Mouse (Mus musculus): ENCODE results near the gene Rbm46.

Gene Rbm46

GRCm38 (mm10) chr3:82876372-82876739, at the start of gene Rbm46:
Gene Rbm46 (minus strand): TSS chr3:82876483.
- DNase-seq, result peak; percentile 78 to 80

DNA sequence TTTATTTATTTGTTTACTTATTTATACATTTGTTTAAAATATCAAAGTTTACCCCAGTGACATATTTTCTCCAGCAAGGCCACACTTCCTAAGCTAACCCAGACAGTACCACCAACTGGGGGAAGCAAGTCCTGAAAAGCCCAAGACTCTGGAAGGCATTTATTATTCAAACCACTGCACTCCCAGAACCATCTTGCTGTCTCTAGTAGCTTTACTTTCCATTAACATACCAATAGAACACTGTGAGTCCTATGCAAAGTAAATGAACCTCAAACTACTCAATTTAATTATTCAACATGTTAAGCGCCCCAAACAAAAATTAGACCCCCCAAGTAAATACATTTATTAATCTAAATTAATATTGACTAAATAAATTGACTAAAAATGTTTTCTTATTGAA, 39.3 kb upstream of the Rbm46 start:
- no peak for DNase-seq

- DNase-seq, result no peak
Measured at GRCm38 (mm10) chr3:82908671-82909070, 32.4 kb upstream of the Rbm46 start.

DNA sequence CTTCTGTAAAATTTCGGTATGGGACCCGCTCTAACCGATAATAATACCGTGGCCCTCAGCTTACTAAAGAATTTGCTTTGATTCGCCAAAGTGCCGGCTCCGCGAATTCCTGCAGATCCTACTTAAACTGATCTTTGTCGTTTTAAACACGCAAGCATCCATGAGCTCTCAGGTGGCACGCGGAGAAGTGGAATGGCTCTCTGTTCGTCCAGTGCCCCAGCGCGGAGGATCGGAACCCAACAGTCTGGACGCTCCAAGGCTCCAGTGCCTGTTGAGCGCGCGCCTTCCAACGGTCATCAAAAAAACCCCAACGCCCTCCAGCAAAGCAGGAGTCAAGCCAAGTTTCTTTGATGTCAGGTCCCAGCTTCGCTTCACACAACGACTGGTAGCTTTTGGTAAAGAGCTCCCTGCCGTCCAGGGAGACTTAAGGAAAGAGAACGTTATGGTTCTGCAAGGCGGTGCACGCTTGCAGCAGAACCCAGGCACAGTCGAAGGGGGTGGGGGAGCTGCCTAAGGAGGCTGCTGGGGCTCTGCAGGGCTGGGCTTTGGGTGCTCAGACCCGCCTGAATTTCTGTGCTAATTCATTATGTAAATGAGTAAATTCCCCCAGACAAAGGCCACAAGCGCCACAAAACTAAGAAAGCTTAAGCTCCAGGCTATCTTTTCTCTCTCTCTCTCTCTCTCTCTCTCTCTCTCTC, 28.1 kb upstream of the Rbm46 start:
- no peak for DNase-seq

GRCm38 (mm10) chr3:82903613-82904205, 27.4 kb upstream of the Rbm46 start, which contains the start of gene Lrat:
Gene Lrat (minus strand): TSS chr3:82903973.
- peak; percentile 53 to 61 for DNase-seq

DNA sequence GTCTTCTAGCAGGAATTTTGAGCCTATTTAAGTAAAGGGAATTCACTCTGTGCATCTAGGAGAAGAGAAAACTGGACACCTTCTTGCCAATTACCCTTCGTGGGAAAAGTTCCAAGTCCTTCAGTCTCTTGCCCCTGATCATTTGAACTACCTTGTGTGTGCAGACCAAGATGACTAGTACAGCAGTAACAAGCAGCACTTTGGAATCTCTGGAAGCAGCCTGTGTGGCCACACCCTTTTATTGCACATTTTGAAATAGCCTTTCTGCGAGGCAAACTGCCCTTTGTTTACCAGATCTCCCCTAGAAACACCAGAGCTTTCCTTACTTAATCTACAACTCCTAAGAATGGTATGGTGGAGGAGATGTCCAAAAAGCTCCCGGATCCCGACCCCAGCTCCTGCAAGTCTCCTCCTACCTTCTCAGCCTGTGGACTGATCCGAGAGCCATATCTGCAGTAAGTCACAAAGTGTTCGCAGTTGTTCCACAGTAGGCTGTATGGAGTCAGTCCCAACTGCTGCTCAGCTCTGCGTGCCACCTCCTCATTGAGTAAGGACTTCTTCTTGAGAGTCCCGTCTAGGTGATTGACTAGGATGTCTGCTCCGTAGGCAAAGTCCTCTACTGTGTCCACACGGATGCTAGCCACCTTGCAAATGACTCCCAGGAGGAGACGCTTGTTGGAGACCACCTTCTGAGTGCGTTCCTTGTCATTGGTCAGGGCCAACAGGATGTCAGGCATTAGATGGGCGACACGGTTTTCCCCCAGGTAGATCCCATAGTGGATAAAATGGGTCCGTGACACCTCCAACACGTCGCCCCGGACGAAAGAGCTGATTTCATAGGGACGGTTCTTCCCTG, 26.7 kb upstream of the Rbm46 start:
- peak in 1 of 2 experiments; percentile 1 for DNase-seq

- DNase-seq, result no peak
Measured at GRCm38 (mm10) chr3:82888842-82889241, 12.6 kb upstream of the Rbm46 start.

DNA sequence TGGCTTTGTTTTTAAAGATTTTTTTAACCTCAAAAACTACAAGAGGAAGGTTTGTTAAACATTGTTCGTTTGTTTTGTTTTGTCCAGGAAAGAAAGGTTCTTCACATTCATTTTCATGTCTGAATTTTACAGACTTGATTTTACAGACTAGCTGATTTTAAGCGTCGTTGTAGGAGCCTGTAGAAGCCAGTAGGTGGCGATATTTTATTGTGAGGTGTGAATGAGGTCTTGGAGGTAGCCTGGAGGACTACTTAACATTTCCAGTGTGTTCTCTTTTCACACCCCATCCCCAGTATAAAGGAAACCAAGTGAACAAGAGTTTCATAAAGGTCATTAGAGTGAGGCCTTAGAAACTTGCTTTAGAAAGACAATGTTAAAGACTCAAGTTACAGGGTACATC, 975 bp upstream of the Rbm46 start:
- peak in 1 of 2 experiments; percentile 23 for DNase-seq

DNA sequence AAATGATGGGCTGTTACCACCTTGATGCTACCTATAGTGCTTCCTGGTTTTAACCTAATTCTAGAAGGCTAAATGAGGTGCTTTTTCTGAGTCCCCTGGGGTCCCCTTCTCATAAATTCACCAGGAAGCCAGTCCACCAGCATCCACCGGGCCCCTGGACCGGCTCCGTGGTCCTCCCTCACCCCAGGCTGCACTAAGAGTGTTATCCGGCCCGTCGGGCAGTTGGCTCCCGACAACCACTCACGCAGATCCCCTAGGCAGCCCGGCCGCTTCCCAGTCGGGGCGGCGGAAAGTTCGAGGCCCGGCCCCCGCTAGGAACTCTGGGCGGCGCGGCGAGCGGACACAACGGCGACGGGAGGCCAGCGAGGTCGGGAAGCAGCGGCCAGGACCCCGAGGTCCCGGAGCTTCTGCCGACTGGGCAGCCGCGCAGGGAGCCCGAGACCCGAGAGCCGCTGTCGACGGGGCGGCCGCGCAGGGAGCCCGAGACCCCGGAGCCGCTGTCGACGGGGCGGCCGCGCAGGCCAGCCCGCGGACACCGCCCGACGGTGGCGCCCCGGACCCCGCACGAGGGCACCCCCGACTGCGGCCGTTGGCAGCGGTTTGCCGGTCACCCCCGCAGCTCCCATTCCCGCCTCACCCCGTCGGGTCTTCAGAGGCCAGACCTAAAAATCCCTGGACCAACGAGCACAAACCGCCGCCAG, 462 bp downstream of the Rbm46 start:
- no peak for DNase-seq

DNA sequence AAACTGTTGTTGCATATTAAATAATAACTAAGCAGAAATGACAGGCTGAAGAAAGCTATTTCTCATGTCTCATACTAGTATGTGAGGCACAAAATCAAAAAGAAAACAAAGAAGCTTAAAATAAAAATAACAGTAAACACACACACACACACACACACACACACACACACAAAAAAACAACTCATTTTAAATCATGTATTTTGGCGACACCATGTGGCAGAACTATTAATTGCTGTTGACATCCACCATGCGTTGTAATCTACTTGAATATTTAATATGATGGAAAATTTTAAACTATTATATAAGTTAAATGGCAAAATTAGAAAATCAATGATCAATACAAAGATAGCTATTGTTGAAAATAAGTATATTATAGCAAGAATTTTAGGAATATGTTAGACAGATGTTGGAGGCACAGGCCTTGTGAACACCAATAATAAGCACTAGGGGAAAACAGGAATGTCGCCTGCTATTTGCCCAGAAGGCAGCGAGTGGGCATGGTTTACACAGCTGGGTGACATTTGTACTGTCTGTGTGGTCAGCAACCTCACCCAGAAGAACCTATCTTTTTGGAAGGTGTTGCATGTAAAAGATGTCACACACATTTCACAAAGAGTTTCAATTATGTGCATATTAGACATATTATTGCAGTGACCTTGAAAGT, 18.7 kb downstream of the Rbm46 start:
- no peak for DNase-seq

GRCm38 (mm10) chr3:82825165-82825564, 51.1 kb downstream of the Rbm46 start:
- DNase-seq, result no peak

DNA sequence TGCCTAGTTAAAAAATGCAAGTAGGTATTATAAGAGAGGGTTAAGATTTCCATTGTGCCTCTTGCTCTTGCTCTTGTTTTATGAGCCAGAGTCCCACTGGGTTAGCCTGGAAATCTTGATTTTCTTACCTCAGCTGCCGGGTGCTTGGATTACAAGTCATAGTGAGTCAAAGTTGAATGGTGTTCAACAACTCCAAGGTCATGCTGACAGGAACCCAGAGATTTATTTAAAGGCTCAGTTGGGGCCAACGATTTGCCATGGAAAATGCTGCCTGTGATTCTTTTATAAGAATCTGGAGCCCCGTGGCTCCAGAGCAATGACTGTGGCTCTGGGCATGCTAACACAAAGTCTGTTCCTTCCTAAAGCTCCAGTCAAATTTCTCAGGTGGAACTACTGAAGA, 64.4 kb downstream of the Rbm46 start:
- no peak for DNase-seq

DNA sequence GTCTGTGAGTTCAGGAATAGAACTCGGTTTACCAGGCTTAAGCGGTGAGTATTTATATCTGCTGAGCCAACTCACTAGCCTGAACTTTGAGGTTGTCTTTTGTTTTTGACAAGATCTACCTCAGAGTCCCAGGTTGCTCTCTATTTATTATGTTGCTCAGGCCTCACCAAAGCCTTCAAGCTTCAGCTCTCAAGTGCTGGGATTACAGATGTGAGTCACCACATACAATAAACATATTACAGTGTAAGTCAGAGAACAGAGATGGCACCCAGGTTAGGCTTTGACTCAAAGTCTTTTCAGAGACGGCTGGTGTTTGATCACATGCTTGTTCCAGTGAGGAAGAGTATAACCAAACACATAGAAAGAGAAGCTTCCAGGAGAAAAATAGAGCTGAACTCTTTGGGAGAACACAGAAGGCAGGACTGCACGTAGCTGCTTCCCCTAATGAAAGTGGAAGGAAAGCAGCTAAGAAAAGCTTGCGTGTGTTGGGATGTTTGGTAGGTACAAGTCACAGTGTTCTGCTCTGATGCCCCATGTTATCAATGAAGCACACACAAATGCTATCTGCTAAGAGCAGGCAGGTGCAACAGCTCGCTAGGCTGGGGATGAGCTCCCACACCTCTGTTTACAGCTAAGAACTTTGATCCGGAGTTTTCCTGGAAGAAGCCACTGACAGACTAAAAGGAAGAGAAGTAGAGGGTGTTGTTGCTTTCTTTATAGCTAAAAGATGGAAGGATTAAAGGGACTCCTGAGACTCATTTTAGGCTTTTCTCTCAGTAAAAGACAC, 65.8 kb downstream of the Rbm46 start:
- no peak for DNase-seq

GRCm38 (mm10) chr3:82809769-82810168, 66.5 kb downstream of the Rbm46 start:
- DNase-seq, result no peak

- no peak for DNase-seq
Measured at GRCm38 (mm10) chr3:82808323-82808911, 67.9 kb downstream of the Rbm46 start.

- no peak for DNase-seq
Measured at GRCm38 (mm10) chr3:82805291-82805690, 71.0 kb downstream of the Rbm46 start.

GRCm38 (mm10) chr3:82800470-82800843, 75.8 kb downstream of the Rbm46 start:
- no peak for DNase-seq

- DNase-seq, result no peak
Measured at GRCm38 (mm10) chr3:82799735-82800469, 76.4 kb downstream of the Rbm46 start.

DNA sequence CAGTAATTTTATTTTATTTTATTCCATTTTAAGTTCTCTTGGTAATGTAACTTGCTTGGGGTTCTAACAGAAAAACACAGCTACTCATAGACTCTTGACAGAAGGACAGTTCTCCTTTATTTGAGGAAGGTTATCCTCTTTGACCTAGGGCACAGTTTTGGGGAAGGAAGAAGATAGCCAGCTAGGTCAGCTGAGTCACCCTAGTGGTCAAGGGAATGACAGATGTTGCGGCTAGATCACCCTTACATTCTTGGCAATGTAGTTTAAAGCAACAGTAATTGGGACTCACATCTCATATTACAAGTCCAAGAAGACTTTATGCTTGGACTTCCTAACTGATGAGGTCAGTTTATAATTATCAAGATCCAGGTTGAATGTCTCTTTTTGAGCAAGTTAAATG, 82.6 kb downstream of the Rbm46 start:
- DNase-seq, result no peak

- no peak for DNase-seq
Measured at GRCm38 (mm10) chr3:82791663-82792062, 84.6 kb downstream of the Rbm46 start.

Data from lung, adult 18-20 months (tissue).